Mouse (Mus musculus) liver, adult 2 months (tissue): ENCODE data around the gene Pdia6. TPM values are rescaled to one million over a fixed set of nuclear protein-coding genes. Genes with fewer than 3 reads are reported as not detected.

Source experiments
- DNase-seq: peaks from one replicate; pipeline ENCODE4 v3.0.0-alpha.2; 2011; ENCODE audit warnings: low read depth, low spot score; ENCODE audit errors: extremely low read depth
- H3K27ac ChIP-seq: fragments of 200-500 bp; replicated peaks from 2 replicates; pipeline ENCODE4 v1.5.1; 2012; ENCODE audit warnings: low read depth, mild to moderate bottlenecking, control low read depth, inconsistent platforms, low read length; ENCODE audit not compliant: insufficient read depth
- H3K27me3 ChIP-seq: fragments of 200-500 bp; 2 replicates; pipeline ENCODE4 v1.6.1; 2012; ENCODE audit warnings: mild to moderate bottlenecking, moderate library complexity, low read length, inconsistent platforms; ENCODE audit not compliant: control insufficient read depth, insufficient read depth
- H3K36me3 ChIP-seq: fragments of 200-500 bp; 2 replicates; pipeline ENCODE4 v1.6.1; 2012; ENCODE audit warnings: low read length, inconsistent platforms; ENCODE audit not compliant: control insufficient read depth, insufficient read depth
- H3K4me1 ChIP-seq: fragments of 200-500 bp; 2 replicates; pipeline ENCODE4 v1.6.1; 2011; ENCODE audit warnings: low read length; ENCODE audit not compliant: control insufficient read depth, insufficient read depth
- H3K4me3 ChIP-seq: fragments of 200-500 bp; 2 replicates; pipeline ENCODE4 v1.5.1; 2011; ENCODE audit warnings: low read depth, mild to moderate bottlenecking, control low read depth, low read length, moderate library complexity; ENCODE audit not compliant: insufficient read depth
- H3K79me2 ChIP-seq: fragments of 200-500 bp; 2 replicates; pipeline ENCODE4 v1.6.1; 2012; ENCODE audit warnings: inconsistent platforms, mild to moderate bottlenecking, low read length, moderate library complexity; ENCODE audit not compliant: control insufficient read depth, insufficient read depth
- H3K9ac ChIP-seq: fragments of 200-500 bp; 2 replicates; pipeline ENCODE4 v1.6.1; 2012; ENCODE audit warnings: low read depth, mild to moderate bottlenecking, control low read depth, inconsistent platforms, low read length
- CTCF ChIP-seq: fragments of 200-500 bp; IDR thresholded peaks from 2 replicates; pipeline ENCODE4 v1.5.1; 2011; ENCODE audit warnings: low read depth, low read length, control low read depth
- POLR2A ChIP-seq: fragments of 200-500 bp; IDR thresholded peaks from 2 replicates; pipeline ENCODE4 v1.6.1; 2011; ENCODE audit warnings: low read length, control low read depth; ENCODE audit not compliant: insufficient read depth; ENCODE audit errors: extremely low read depth
- WGBS: fragments of 180-500 bp; shearing (Covaris S2); methylation state at CpG from one replicate; pipeline ENCODE4 v1.1.7; 2018; 5-methylcytosine and 5-hydroxymethylcytosine counted together
- polyA plus RNA-seq: library from polyadenylated mRNA; depleted of rRNA; stranded (reverse); fragments of >200 nt; gene quantifications from 2 replicates; pipeline ENCODE4 v1.2.3, GENCODE M21; 2012; rRNA removed
- total RNA-seq: library from RNA; depleted of rRNA; stranded (reverse); fragments of >200 nt; gene quantifications from 2 replicates; pipeline ENCODE4 v1.2.3, GENCODE M21; 2014; rRNA removed

Gene Pdia6
- total and polyA plus RNA-seq, 2 experiments: 89.1 to 226 TPM

GRCm38 (mm10) chr12:17324549-17325470 is 58.5 kb downstream of the Pdia6 start:
- Histone ChIP-seq H3K27me3 (peaks cover 5% of the 10 kb centered on the region; the same call in 1 of the 2 replicates), H3K4me1 (peaks cover 4% of the 10 kb centered on the region; the same call in 1 of the 2 replicates), H3K27ac (no peak overlapping the region), H3K36me3 (no peaks in the 10 kb centered on the region), H3K9ac (no peak overlapping the region), H3K79me2 (no peaks in the 10 kb centered on the region), H3K4me3 (peak overlapping the region; percentile 46; the same call in 1 of the 2 replicates)
- no peak for DNase-seq
- TF ChIP-seq POLR2A: no peak
- no peak for TF ChIP-seq CTCF
- 6% methylated on average over 51 of the region's 51 CpGs for WGBS

GRCm38 (mm10) chr12:17329259-17329658 is 62.9 kb downstream of the Pdia6 start, which contains the start of gene Atp6v1c2:
Gene Atp6v1c2, minus strand, starts transcription at chr12:17329359.
- no peak for DNase-seq
- peaks cover 3% of the 10 kb centered on the region; the same call in 1 of the 2 replicates for H3K4me1 ChIP-seq
- H3K4me3 ChIP-seq: no peak within 1 kb of the TSS
- H3K27me3 ChIP-seq: peaks cover 5% of the 10 kb centered on the region; the same call in 1 of the 2 replicates
- H3K27ac ChIP-seq: no peak within 1 kb of the TSS
- H3K9ac ChIP-seq: no peak within 1 kb of the TSS
- no peaks in the 10 kb centered on the region for H3K36me3 ChIP-seq
- no peaks in the 10 kb centered on the region for H3K79me2 ChIP-seq
- WGBS: 85% methylated on average over 3 of the region's 3 CpGs
- TF ChIP-seq POLR2A (no peak), CTCF (no peak)

- Histone ChIP-seq H3K9ac (no peak overlapping the region), H3K4me1 (no peaks in the 10 kb centered on the region), H3K27ac (no peak overlapping the region), H3K36me3 (no peaks in the 10 kb centered on the region), H3K79me2 (no peaks in the 10 kb centered on the region), H3K4me3 (no peak overlapping the region), H3K27me3 (no peaks in the 10 kb centered on the region)
- WGBS: 5% methylated on average over 1 of the region's 1 CpGs
- DNase-seq: peak; percentile 30
- TF ChIP-seq CTCF (no peak), POLR2A (no peak)
Observed at GRCm38 (mm10) chr12:17333459-17333858, 67.1 kb downstream of the Pdia6 start.

Other genes with a start within 250 kb of the Pdia6 start
- gene Kcnf1, start 89.7 kb upstream of the Pdia6 start, total RNA-seq: not detected in 2 replicates
- not detected in 2 replicates for gene Kcnf1, start 89.7 kb upstream of the Pdia6 start, polyA plus RNA-seq
- not detected in 2 replicates for gene Atp6v1c2, start 62.8 kb downstream of the Pdia6 start, total RNA-seq
- not detected in 2 replicates for gene Atp6v1c2, start 62.8 kb downstream of the Pdia6 start, polyA plus RNA-seq
- gene Nol10, start 81.9 kb downstream of the Pdia6 start, total RNA-seq: 1.3 and 1.8 TPM in 2 replicates
- gene Nol10, start 81.9 kb downstream of the Pdia6 start, polyA plus RNA-seq: 1.8 and 2.3 TPM in 2 replicates